Mouse (Mus musculus): Measurements from ENCODE around the gene Pbxip1. TPM values are rescaled to one million over a fixed set of nuclear protein-coding genes. Genes with fewer than 3 reads are reported as not detected.
"Not testable (repeated sequence)": the region's sequence is repeated elsewhere in the genome, so short reads cannot be mapped to it uniquely, and the experiment has no call there.

Pbxip1 gene
- polyA plus RNA-seq, 1 experiment, result 91.6 TPM

GRCm38 (mm10) chr3:89425876-89426275 is 10.6 kb upstream of the Pbxip1 start:
- no peak overlapping the region for H3K27ac ChIP-seq (ENCODE audit: insufficient read depth, low read length)
- H3K4me1 ChIP-seq (ENCODE audit: control insufficient read depth, insufficient read depth, low read length), result 0 out of 2 replicates have a peak, but pooled peaks cover under 1% of the 10 kb centered on the region
- H3K4me3 ChIP-seq (ENCODE audit: insufficient read depth, low read length), result no peak overlapping the region
- TF ChIP-seq POLR2A (IDR thresholded peaks at IDR 0.05; ENCODE audit: low read depth, low read length) (no peak), CTCF (IDR thresholded peaks at IDR 0.05; ENCODE audit: borderline replicate concordance, insufficient read depth, low read length) (no peak)

- H3K4me3 ChIP-seq (ENCODE audit: insufficient read depth, low read length); H3K27ac ChIP-seq (ENCODE audit: insufficient read depth, low read length); H3K4me1 ChIP-seq (ENCODE audit: control insufficient read depth, insufficient read depth, low read length): not testable (repeated sequence)
Measured at GRCm38 (mm10) chr3:89429021-89429420, 7.5 kb upstream of the Pbxip1 start.

GRCm38 (mm10) chr3:89430171-89431159 is 6.0 kb upstream of the Pbxip1 start, which contains the start of gene Pygo2:
Gene Pygo2 (plus strand): TSS chr3:89430214.
- Histone ChIP-seq H3K27ac (ENCODE audit: insufficient read depth, low read length) (peak within 1 kb of the TSS; percentile 78), H3K4me3 (ENCODE audit: insufficient read depth, low read length) (peak within 1 kb of the TSS; percentile 99), H3K4me1 (ENCODE audit: control insufficient read depth, insufficient read depth, low read length) (no peaks in the 10 kb centered on the region)
- TF ChIP-seq POLR2A (IDR thresholded peaks at IDR 0.05; ENCODE audit: low read depth, low read length) (peak; percentile 68), CTCF (IDR thresholded peaks at IDR 0.05; ENCODE audit: borderline replicate concordance, insufficient read depth, low read length) (no peak)

DNA sequence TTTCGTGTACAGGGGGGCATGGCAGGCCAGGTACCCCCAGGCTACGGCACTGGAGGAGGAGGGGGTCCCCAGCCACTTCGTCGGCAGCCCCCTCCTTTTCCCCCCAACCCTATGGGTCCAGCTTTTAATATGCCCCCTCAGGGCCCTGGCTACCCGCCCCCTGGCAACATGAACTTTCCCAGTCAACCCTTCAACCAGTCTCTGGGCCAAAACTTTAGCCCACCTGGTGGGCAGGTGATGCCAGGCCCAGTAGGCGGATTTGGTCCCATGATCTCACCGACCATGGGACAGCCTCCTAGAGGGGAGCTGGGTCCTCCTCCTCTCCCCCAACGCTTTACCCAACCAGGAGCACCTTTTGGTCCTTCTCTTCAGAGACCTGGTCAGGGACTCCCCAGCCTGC is 3.9 kb upstream of the Pbxip1 start:
- Histone ChIP-seq H3K4me1 (ENCODE audit: control insufficient read depth, insufficient read depth, low read length) (no peaks in the 10 kb centered on the region), H3K4me3 (ENCODE audit: insufficient read depth, low read length) (no peak overlapping the region), H3K27ac (ENCODE audit: insufficient read depth, low read length) (no peak overlapping the region)
- no peak for TF ChIP-seq CTCF (IDR thresholded peaks at IDR 0.05; ENCODE audit: borderline replicate concordance, insufficient read depth, low read length)

DNA sequence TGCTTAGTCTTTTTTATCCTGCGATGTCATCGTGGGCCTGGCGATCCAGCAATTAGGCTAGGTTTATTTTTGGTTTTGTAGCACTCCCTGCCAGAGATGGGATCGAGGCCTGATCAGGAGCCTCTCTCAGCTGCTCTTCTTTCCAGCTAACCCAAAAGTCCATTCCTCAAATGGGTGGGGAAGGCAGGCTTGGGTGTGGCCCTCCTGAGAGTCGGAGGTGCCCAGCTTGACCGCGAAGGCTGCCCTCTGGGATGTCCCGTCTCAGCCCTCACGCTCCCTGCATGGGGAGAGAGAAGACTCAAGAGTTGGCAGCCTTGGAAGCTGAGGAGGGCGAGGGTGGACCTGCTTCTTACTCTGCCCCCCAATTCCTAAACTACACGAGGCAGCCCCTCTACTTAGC is 2.0 kb upstream of the Pbxip1 start:
- no peak overlapping the region for H3K4me3 ChIP-seq (ENCODE audit: insufficient read depth, low read length)
- TF ChIP-seq POLR2A (IDR thresholded peaks at IDR 0.05; ENCODE audit: low read depth, low read length) (no peak), CTCF (IDR thresholded peaks at IDR 0.05; ENCODE audit: borderline replicate concordance, insufficient read depth, low read length) (no peak)
- H3K4me1 ChIP-seq (ENCODE audit: control insufficient read depth, insufficient read depth, low read length), result no peaks in the 10 kb centered on the region
- H3K27ac ChIP-seq (ENCODE audit: insufficient read depth, low read length), result no peak overlapping the region

- TF ChIP-seq POLR2A (IDR thresholded peaks at IDR 0.05; ENCODE audit: low read depth, low read length), result no peak
- no peak for TF ChIP-seq CTCF (IDR thresholded peaks at IDR 0.05; ENCODE audit: borderline replicate concordance, insufficient read depth, low read length)
- H3K4me1 ChIP-seq (ENCODE audit: control insufficient read depth, insufficient read depth, low read length), result no peaks in the 10 kb centered on the region
Measured at GRCm38 (mm10) chr3:89435041-89435440, 1.5 kb upstream of the Pbxip1 start.

GRCm38 (mm10) chr3:89437269-89437668 is 763 bp downstream of the Pbxip1 start:
- TF ChIP-seq POLR2A (IDR thresholded peaks at IDR 0.05; ENCODE audit: low read depth, low read length) (no peak), CTCF (IDR thresholded peaks at IDR 0.05; ENCODE audit: borderline replicate concordance, insufficient read depth, low read length) (no peak)
- H3K4me3 ChIP-seq (ENCODE audit: insufficient read depth, low read length), result peak overlapping the region; percentile 62
- H3K27ac ChIP-seq (ENCODE audit: insufficient read depth, low read length), result peak overlapping the region; percentile 33; the same call in 1 of the 2 replicates
- no peaks in the 10 kb centered on the region for H3K4me1 ChIP-seq (ENCODE audit: control insufficient read depth, insufficient read depth, low read length)

More at GRCm38 (mm10) chr3:89435041-89435440, 1.5 kb upstream of the Pbxip1 start:
- no peak overlapping the region for H3K4me3 ChIP-seq (ENCODE audit: insufficient read depth, low read length)
- no peak overlapping the region for H3K27ac ChIP-seq (ENCODE audit: insufficient read depth, low read length)

- no peaks in the 10 kb centered on the region for H3K4me1 ChIP-seq (ENCODE audit: control insufficient read depth, insufficient read depth, low read length)
- TF ChIP-seq POLR2A (IDR thresholded peaks at IDR 0.05; ENCODE audit: low read depth, low read length), result no peak
- TF ChIP-seq CTCF (IDR thresholded peaks at IDR 0.05; ENCODE audit: borderline replicate concordance, insufficient read depth, low read length), result no peak
- H3K27ac ChIP-seq (ENCODE audit: insufficient read depth, low read length), result no peak overlapping the region
- H3K4me3 ChIP-seq (ENCODE audit: insufficient read depth, low read length), result no peak overlapping the region
Measured at GRCm38 (mm10) chr3:89440691-89441090, 4.2 kb downstream of the Pbxip1 start.

DNA sequence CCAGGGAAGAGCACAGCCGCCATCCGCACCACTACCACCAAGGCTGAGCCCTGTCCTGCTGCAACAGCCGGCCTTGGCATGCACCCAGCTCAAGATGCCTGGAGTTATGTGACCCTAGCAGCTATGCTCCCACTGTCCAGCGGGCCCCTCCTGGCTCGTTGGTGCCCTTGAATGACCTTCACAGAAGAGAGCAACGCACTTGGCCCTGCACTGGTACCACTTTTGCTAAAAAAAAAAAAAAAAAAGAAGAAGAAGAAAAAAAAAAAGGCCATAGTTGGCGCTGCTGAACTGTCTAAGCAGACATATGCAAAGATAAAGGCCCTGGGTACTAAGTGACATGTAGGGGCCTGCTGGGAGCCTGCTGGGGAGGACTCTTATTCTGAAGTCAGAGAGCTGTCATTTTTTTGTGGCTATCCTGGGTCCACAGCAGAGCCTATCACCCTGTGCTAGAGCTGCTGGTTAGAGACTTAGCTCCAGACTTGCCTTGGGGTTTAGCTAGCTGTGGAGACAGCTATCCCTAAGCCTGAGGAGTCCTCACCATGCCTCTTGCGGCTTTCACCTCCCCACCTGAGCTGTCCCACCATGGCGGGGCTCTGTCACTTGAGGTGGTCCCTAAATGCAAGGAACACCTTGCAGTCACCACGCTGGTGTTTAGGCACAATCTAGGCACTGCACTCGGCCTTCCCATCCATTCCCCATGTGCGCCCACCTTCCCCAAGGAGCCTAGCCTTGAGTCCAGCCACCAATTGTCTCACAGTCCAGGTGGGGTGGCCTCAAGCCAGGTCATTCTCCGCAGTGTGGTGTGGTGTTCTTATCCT is 12.4 kb downstream of the Pbxip1 start:
- no peaks in the 10 kb centered on the region for H3K4me1 ChIP-seq (ENCODE audit: control insufficient read depth, insufficient read depth, low read length)
- H3K27ac ChIP-seq (ENCODE audit: insufficient read depth, low read length), result no peak overlapping the region
- H3K4me3 ChIP-seq (ENCODE audit: insufficient read depth, low read length), result no peak overlapping the region
- TF ChIP-seq POLR2A (IDR thresholded peaks at IDR 0.05; ENCODE audit: low read depth, low read length) (no peak), CTCF (IDR thresholded peaks at IDR 0.05; ENCODE audit: borderline replicate concordance, insufficient read depth, low read length) (no peak)

DNA sequence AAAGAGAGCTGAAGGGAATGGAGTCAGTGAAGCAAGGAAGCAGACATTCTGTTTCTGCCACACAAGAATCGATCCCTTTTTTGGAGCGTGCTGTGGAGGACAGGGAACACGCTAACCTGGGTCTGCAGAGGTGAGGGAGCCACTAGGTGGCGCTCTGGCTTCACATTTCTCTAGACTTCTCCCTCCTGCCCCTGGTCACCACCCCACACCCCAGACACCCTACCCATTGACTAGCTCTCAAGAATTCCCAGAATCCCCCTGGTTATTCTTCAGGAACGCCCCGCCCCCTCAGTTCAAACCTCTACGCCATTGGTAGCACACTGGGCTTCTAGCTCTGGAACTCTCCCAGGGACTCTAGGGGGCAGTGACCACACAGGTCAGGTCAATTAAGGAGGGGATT is 13.0 kb downstream of the Pbxip1 start:
- Histone ChIP-seq H3K4me3 (ENCODE audit: insufficient read depth, low read length) (no peak overlapping the region), H3K27ac (ENCODE audit: insufficient read depth, low read length) (no peak overlapping the region), H3K4me1 (ENCODE audit: control insufficient read depth, insufficient read depth, low read length) (no peaks in the 10 kb centered on the region)
- TF ChIP-seq CTCF (IDR thresholded peaks at IDR 0.05; ENCODE audit: borderline replicate concordance, insufficient read depth, low read length) (peak; percentile 79), POLR2A (IDR thresholded peaks at IDR 0.05; ENCODE audit: low read depth, low read length) (no peak)

Data from embryonic fibroblast, embryonic 13.5 days (primary cell).